Mouse (Mus musculus) hindbrain, embryonic 12.5 days (tissue): ENCODE results near the gene Zkscan1. TPM values are rescaled to one million over a fixed set of nuclear protein-coding genes. Genes with fewer than 3 reads are reported as not detected.

Source experiments
- ATAC-seq: fragments of 200-750 bp; cut with Nextera tagmentation; 2 replicates; pipeline ENCODE4 v1.8.0; 2017; ENCODE audit warnings: moderate TSS enrichment; ENCODE audit not compliant: low FRiP score
- H3K27ac ChIP-seq: fragments of 300-500 bp; sonication (generic); 2 replicates; pipeline ENCODE4 v1.5.1; 2016; ENCODE audit warnings: mild to moderate bottlenecking
- H3K27me3 ChIP-seq: fragments of 300-500 bp; sonication (generic); 2 replicates; pipeline ENCODE4 v1.6.1; 2016; ENCODE audit warnings: mild to moderate bottlenecking
- H3K36me3 ChIP-seq: fragments of 300-500 bp; sonication (generic); 2 replicates; pipeline ENCODE4 v1.6.1; 2016; ENCODE audit warnings: mild to moderate bottlenecking
- H3K4me1 ChIP-seq: fragments of 300-500 bp; sonication (generic); 2 replicates; pipeline ENCODE4 v1.6.1; 2016
- H3K4me2 ChIP-seq: fragments of 300-500 bp; sonication (generic); replicated peaks from 2 replicates; pipeline ENCODE4 v1.6.1; 2016; ENCODE audit warnings: mild to moderate bottlenecking
- H3K4me3 ChIP-seq: fragments of 300-500 bp; sonication (generic); 2 replicates; pipeline ENCODE4 v1.5.1; 2016; ENCODE audit warnings: mild to moderate bottlenecking
- H3K9ac ChIP-seq: fragments of 300-500 bp; sonication (generic); 2 replicates; pipeline ENCODE4 v1.6.1; 2016; ENCODE audit warnings: mild to moderate bottlenecking, moderate library complexity
- H3K9me3 ChIP-seq: fragments of 300-500 bp; sonication (generic); replicated peaks from 2 replicates; pipeline ENCODE4 v1.6.1; 2016; ENCODE audit warnings: mild to moderate bottlenecking
- WGBS: fragments of 180-500 bp; shearing (Covaris S2); methylation state at CpG from one replicate; pipeline ENCODE4 v1.1.7; 2016; 5-methylcytosine and 5-hydroxymethylcytosine counted together
- polyA plus RNA-seq: library from polyadenylated mRNA; unstranded; fragments of >200 nt; fragmentation: Nextera tagmentation; extraction: Ambion mirVana; gene quantifications from 2 replicates; pipeline ENCODE4 v1.2.1, GENCODE M21; 2016

Gene Zkscan1
- polyA plus RNA-seq, 1 experiment from 2014 or later: 37.3 TPM

DNA sequence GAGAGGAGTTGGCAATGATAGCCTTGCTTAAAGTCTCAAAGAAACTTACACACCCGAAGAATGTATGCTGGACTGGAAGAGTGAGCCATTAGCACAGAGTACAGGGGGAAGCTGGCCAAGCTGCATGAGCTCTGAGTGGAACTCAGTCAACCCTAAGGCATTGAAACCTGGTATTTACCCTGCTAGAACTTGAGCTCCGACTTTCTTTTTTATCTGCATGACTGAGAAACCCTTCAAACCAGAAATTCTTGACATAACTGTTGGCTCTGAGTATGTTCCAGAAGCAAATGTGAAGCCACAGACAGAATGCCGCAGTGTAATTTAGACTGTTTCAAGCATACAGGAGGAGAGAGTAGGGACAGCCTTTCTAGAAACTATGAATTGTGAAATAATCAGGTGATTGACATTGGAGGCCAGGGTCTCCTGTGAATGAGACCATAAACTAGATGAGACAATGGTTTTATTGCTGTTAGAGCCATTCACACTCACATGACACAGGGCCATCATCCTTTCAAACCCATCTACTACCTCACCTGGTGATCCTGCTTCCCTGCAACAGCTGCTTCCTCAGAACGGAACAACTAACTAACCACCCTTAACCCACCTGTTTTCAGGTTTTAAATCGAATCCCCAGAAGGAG is 47.7 kb downstream of the Zkscan1 start:
- WGBS: 93% methylated on average over 5 of the region's 5 CpGs
- no peaks in the 10 kb centered on the region for H3K27me3 ChIP-seq
- H3K36me3 ChIP-seq: peaks cover 73% of the 10 kb centered on the region
- H3K4me2 ChIP-seq: no peak overlapping the region
- H3K9ac ChIP-seq: no peak overlapping the region
- H3K9me3 ChIP-seq: no peaks in the 10 kb centered on the region
- no peak overlapping the region for H3K4me3 ChIP-seq
- no peak for ATAC-seq
- H3K4me1 ChIP-seq: no peaks in the 10 kb centered on the region
- H3K27ac ChIP-seq: no peak overlapping the region

DNA sequence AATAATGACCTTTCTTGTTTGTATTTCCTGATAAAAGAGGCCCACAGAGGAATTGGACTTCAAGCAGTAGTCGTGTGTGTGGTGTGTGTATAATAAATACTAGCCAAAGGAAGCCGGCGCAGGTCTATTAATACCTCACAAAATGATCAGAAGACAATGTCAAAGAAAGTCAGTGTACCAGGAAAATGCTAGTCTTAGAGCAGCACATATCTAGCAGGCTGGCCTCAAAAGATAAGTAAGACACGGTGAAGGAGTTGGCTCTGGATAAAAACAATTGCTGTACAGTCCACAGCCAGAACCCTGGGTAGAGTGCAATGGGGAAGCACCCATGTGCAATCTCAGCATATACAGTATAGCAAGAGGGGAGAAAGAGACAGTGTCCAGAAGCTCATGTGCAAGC is 52.4 kb downstream of the Zkscan1 start:
- no peaks in the 10 kb centered on the region for H3K9me3 ChIP-seq
- H3K4me2 ChIP-seq: no peak overlapping the region
- no peak overlapping the region for H3K4me3 ChIP-seq
- WGBS: 86% methylated on average over 4 of the region's 4 CpGs
- no peaks in the 10 kb centered on the region for H3K4me1 ChIP-seq
- no peak for ATAC-seq
- no peaks in the 10 kb centered on the region for H3K27me3 ChIP-seq
- no peak overlapping the region for H3K27ac ChIP-seq
- peaks cover 49% of the 10 kb centered on the region for H3K36me3 ChIP-seq
- no peak overlapping the region for H3K9ac ChIP-seq

DNA sequence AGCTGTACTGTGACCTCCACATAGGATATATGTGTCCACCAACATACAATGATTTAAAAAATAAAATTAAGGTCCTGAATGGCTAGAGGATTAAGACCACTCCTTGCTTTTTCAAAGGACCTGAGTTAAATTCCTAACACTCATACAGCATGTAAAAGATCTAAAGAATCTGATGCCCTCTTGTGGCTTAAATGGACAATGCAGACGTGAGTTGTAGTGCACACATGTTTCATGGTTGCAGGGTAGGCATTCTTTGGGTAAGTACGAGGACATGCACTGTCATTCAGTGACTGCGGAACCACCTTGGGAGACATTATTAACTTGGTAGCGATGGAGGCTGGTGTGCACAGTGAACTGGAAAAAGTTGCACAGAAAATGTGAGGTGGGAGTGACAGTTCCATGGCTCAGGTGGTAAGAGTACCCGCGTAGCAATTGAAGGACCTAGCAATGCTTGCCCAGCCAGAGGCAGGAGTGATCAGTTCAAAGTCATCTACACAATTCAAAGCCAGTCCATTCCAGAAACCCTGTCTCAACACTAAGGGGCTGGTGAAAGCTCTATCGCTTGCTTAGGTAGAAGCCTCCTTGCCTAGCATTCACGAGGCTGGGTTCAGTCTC is 53.2 kb downstream of the Zkscan1 start:
- no peak overlapping the region for H3K9ac ChIP-seq
- peaks cover 47% of the 10 kb centered on the region for H3K36me3 ChIP-seq
- H3K27me3 ChIP-seq: no peaks in the 10 kb centered on the region
- ATAC-seq: peak; percentile 54; the same call in 1 of the 2 replicates
- H3K27ac ChIP-seq: no peak overlapping the region
- no peaks in the 10 kb centered on the region for H3K4me1 ChIP-seq
- no peak overlapping the region for H3K4me2 ChIP-seq
- no peaks in the 10 kb centered on the region for H3K9me3 ChIP-seq
- no peak overlapping the region for H3K4me3 ChIP-seq
- 61% methylated on average over 8 of the region's 8 CpGs for WGBS

DNA sequence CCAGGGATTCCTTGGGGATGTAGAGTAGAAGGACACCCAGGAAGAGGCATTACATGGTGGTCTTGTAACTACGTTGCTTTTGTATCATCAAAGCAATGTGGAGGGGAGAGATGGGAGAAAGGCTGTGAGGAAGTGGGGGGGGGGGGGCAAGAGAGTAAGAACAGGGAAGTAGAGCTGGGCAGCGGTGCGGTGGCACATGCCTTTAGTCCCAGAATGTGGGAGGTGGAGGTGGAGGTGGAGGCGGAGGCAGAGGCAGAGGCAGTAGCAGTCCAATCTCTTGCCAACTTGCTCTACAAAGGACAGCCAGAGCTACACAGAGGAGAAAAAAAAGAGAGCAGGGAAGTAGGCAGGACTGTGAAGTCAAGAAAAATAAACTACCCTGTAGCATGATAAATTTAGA is 53.7 kb downstream of the Zkscan1 start:
- H3K27me3 ChIP-seq: no peaks in the 10 kb centered on the region
- no peak overlapping the region for H3K27ac ChIP-seq
- no peak overlapping the region for H3K4me3 ChIP-seq
- peaks cover 47% of the 10 kb centered on the region for H3K36me3 ChIP-seq
- no peaks in the 10 kb centered on the region for H3K4me1 ChIP-seq
- no peak overlapping the region for H3K4me2 ChIP-seq
- no peak for ATAC-seq
- no peaks in the 10 kb centered on the region for H3K9me3 ChIP-seq
- 83% methylated on average over 4 of the region's 4 CpGs for WGBS
- no peak overlapping the region for H3K9ac ChIP-seq

DNA sequence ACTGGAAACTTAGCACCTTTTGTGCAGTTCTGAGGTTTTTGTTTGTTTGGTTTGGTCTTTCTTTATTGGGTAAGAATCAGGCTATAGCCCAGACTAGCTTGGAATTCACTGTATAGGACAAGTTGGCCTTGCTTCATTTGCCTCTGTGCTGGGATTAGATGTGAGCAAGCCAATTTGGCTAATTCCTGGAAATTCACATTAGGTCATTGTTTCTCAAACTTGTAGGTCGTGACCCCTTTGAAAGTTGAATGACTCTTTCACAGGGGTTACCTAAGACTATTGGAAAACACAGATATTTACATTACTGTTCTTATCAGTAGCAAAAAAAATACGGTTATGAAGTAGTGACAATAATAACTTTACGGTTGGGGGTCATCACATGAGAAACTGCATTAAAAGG is 69.5 kb downstream of the Zkscan1 start:
- H3K4me1 ChIP-seq: peaks cover 10% of the 10 kb centered on the region
- H3K9ac ChIP-seq: peak overlapping the region; percentile 93
- no peak overlapping the region for H3K27ac ChIP-seq
- H3K36me3 ChIP-seq: peaks cover 31% of the 10 kb centered on the region
- ATAC-seq: no peak
- WGBS: 92% methylated on average over 3 of the region's 3 CpGs
- peak overlapping the region; percentile 80 for H3K4me3 ChIP-seq
- no peaks in the 10 kb centered on the region for H3K27me3 ChIP-seq
- no peaks in the 10 kb centered on the region for H3K9me3 ChIP-seq
- H3K4me2 ChIP-seq: peak overlapping the region; percentile 74

DNA sequence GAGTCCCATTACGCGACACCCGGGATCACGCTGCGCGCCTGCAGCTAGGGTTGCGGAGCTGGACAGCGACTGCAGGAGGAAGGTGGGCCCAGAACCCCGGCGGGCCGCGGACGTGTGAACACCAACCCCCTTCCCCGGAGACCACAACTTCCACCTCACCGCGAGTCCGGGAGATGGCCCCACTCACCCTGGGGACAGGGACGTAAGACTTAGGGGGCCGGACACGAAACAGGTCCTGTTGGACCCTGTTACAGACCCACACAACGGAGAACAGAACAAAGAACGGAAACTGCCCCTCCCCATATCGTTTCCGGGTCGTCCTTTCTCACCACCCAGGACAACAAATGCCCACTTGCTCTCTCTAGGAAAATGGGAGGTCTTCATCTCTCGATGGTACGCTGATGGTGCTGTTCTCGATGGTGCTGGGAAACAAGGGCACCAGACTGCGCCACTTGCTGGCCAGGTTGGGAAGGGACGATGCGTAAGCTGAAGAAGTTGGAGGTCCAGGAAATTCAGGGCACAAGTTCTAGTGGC is 70.6 kb downstream of the Zkscan1 start, which contains the start of gene Zfp113:
Gene Zfp113, minus strand, starts transcription at position 302 of the 534 bp plus-strand sequence.
- H3K9me3 ChIP-seq: no peaks in the 10 kb centered on the region
- peaks cover 12% of the 10 kb centered on the region for H3K4me1 ChIP-seq
- H3K4me2 ChIP-seq: peak within 1 kb of the TSS; percentile 74
- peaks cover 26% of the 10 kb centered on the region for H3K36me3 ChIP-seq
- WGBS: under 1% methylated on average over 31 of the region's 31 CpGs
- peak within 1 kb of the TSS; percentile 93 for H3K9ac ChIP-seq
- ATAC-seq: peak; percentile 97
- H3K4me3 ChIP-seq: peak within 1 kb of the TSS; percentile 80
- H3K27ac ChIP-seq: peak within 1 kb of the TSS; percentile 97
- H3K27me3 ChIP-seq: no peaks in the 10 kb centered on the region

Other genes with a start within 250 kb of the Zkscan1 start
- gene Pilra, start 248.8 kb upstream of the Zkscan1 start, polyA plus RNA-seq: 0.21 and 1.1 TPM in 2 replicates
- gene Pilrb1, start 227.0 kb upstream of the Zkscan1 start, polyA plus RNA-seq: not detected in 2 replicates
- not detected in 2 replicates for gene Pilrb2, start 213.3 kb upstream of the Zkscan1 start, polyA plus RNA-seq
- gene Cyp3a13, start 163.5 kb upstream of the Zkscan1 start, polyA plus RNA-seq: not detected in 2 replicates
- 0.17 and 0.74 TPM in 2 replicates for gene Gjc3, start 122.0 kb upstream of the Zkscan1 start, polyA plus RNA-seq
- not detected in 2 replicates for gene Azgp1, start 103.6 kb upstream of the Zkscan1 start, polyA plus RNA-seq
- gene Smok3a, start 63.8 kb upstream of the Zkscan1 start, polyA plus RNA-seq: not detected in 2 replicates
- not detected in 2 replicates for gene Smok3b, start 63.7 kb upstream of the Zkscan1 start, polyA plus RNA-seq
- not detected in 2 replicates for gene Smok3c, start 31.9 kb upstream of the Zkscan1 start, polyA plus RNA-seq
- gene Zscan21, start 31.8 kb downstream of the Zkscan1 start, polyA plus RNA-seq: 93.8 and 95.8 TPM in 2 replicates
- gene Zfp113, start 70.7 kb downstream of the Zkscan1 start, polyA plus RNA-seq: 34.2 and 35.9 TPM in 2 replicates
- 270 and 286 TPM in 2 replicates for gene Cops6, start 76.0 kb downstream of the Zkscan1 start, polyA plus RNA-seq
- 25.7 and 28.6 TPM in 2 replicates for gene Ap4m1, start 86.9 kb downstream of the Zkscan1 start, polyA plus RNA-seq
- gene Mcm7, start 87.3 kb downstream of the Zkscan1 start, polyA plus RNA-seq: 179 and 180 TPM in 2 replicates
- gene Taf6, start 102.4 kb downstream of the Zkscan1 start, polyA plus RNA-seq: 102 and 109 TPM in 2 replicates
- gene Cnpy4, start 102.4 kb downstream of the Zkscan1 start, polyA plus RNA-seq: 45.8 and 46.3 TPM in 2 replicates
- gene Mblac1, start 109.2 kb downstream of the Zkscan1 start, polyA plus RNA-seq: 10.9 and 12.8 TPM in 2 replicates
- not detected in 2 replicates for gene Nxpe5, start 140.8 kb downstream of the Zkscan1 start, polyA plus RNA-seq
- 54.0 and 60.7 TPM in 2 replicates for gene Lamtor4, start 170.4 kb downstream of the Zkscan1 start, polyA plus RNA-seq
- gene BC037034, start 178.9 kb downstream of the Zkscan1 start, polyA plus RNA-seq: 18.9 and 20.4 TPM in 2 replicates
- 3.6 and 4.4 TPM in 2 replicates for gene Gal3st4, start 187.8 kb downstream of the Zkscan1 start, polyA plus RNA-seq
- 0.12 and 0.23 TPM in 2 replicates for gene Gm43720, start 194.9 kb downstream of the Zkscan1 start, polyA plus RNA-seq
- gene Gpc2, start 194.9 kb downstream of the Zkscan1 start, polyA plus RNA-seq: 164 and 168 TPM in 2 replicates
- 4.6 and 6.9 TPM in 2 replicates for gene Stag3, start 195.2 kb downstream of the Zkscan1 start, polyA plus RNA-seq